Mouse (Mus musculus): ENCODE measurements around the gene Rgs6. TPM values are rescaled to one million over a fixed set of nuclear protein-coding genes. Genes with fewer than 3 reads are reported as not detected.

Gene Rgs6
- polyA plus RNA-seq, 1 experiment from 2014 or later: 16.7 TPM

DNA sequence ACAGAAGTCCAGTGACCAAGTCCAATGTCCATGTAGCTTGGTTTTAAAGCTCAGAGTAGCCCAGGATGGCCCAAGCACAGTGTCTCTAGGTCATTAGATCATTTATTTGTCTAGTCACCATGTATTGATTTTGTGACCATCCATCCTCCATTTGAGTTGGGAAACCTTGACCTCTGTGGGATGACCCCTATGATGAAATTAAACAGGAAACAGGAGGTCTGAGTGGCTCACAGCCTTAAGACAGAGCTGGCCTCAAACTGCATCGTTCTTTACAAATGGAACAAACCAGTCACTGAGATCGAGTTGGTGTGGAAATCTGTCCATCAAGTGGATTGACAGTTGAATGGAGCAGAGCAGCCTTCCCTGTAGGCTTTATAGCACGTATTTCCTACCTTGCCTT is 536.0 kb downstream of the Rgs6 start:
- H3K9me3 ChIP-seq (ENCODE audit: control insufficient read depth, low read length): no peaks in the 10 kb centered on the region
- no peak overlapping the region for H3K4me2 ChIP-seq (ENCODE audit: low read length)
- no peaks in the 10 kb centered on the region for H3K4me1 ChIP-seq (replicated peaks; ENCODE audit: control insufficient read depth, insufficient read depth, low read length)
- 54% methylated on average over 3 of the region's 3 CpGs for WGBS
- no peaks in the 10 kb centered on the region for H3K27me3 ChIP-seq (replicated peaks; ENCODE audit: control insufficient read depth, insufficient read depth, low read length)
- no peaks in the 10 kb centered on the region for H3K36me3 ChIP-seq (ENCODE audit: control insufficient read depth, insufficient read depth)
- H3K27ac ChIP-seq (ENCODE audit: low read length): no peak overlapping the region
- H3K9ac ChIP-seq (replicated peaks; ENCODE audit: low read depth, low read length): no peak overlapping the region
- no peak overlapping the region for H3K4me3 ChIP-seq (replicated peaks; ENCODE audit: low read length)
- ATAC-seq: no peak

DNA sequence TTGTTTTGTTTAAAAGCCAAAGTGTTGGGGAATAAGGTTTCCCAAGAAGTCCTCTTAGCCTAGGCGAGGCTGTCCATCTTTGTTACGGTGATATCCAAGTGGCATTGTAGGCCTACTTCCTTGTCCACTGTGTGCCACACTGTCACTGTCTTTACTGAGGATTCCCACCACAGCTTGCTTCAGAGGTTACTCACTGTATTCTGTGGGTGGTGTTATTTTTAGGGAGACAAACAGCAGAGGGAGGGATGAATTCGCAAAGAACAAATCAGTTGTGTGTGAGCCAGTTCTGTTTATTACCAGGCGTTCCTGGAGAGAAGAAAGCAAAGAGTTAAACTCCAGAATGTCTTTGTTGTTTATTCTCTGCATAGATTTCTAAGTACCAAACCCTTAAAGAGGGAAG is 537.2 kb downstream of the Rgs6 start:
- H3K27ac ChIP-seq (ENCODE audit: low read length): no peak overlapping the region
- H3K4me3 ChIP-seq (replicated peaks; ENCODE audit: low read length): no peak overlapping the region
- H3K9ac ChIP-seq (replicated peaks; ENCODE audit: low read depth, low read length): no peak overlapping the region
- no peaks in the 10 kb centered on the region for H3K9me3 ChIP-seq (ENCODE audit: control insufficient read depth, low read length)
- no peaks in the 10 kb centered on the region for H3K4me1 ChIP-seq (replicated peaks; ENCODE audit: control insufficient read depth, insufficient read depth, low read length)
- no peak overlapping the region for H3K4me2 ChIP-seq (ENCODE audit: low read length)
- H3K36me3 ChIP-seq (ENCODE audit: control insufficient read depth, insufficient read depth): no peaks in the 10 kb centered on the region
- WGBS: 84% methylated on average over 4 of the region's 4 CpGs
- ATAC-seq: no peak
- H3K27me3 ChIP-seq (replicated peaks; ENCODE audit: control insufficient read depth, insufficient read depth, low read length): no peaks in the 10 kb centered on the region

DNA sequence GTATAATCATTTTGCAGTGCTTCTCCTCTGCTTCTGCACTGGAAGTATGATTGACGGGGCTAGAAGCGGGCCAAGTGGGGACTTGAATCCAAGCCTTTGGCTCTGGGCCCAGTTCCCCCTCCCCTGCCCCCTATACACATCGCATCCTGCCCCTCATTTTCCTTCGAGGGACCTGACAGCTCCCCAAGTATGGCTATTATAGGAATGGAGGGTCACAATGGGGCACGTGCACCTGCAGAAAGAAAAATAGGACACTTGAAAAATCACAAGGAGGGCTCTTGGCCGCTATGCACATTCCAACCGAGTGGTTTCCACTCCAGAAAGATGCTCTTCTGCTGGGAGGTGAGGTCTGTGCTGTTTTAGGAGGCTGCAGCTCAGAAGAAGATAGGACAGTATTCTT is 538.8 kb downstream of the Rgs6 start:
- Histone ChIP-seq H3K4me1 (replicated peaks; ENCODE audit: control insufficient read depth, insufficient read depth, low read length) (no peaks in the 10 kb centered on the region), H3K9me3 (ENCODE audit: control insufficient read depth, low read length) (no peaks in the 10 kb centered on the region), H3K27ac (ENCODE audit: low read length) (no peak overlapping the region), H3K27me3 (replicated peaks; ENCODE audit: control insufficient read depth, insufficient read depth, low read length) (no peaks in the 10 kb centered on the region), H3K36me3 (ENCODE audit: control insufficient read depth, insufficient read depth) (no peaks in the 10 kb centered on the region), H3K4me3 (replicated peaks; ENCODE audit: low read length) (no peak overlapping the region), H3K9ac (replicated peaks; ENCODE audit: low read depth, low read length) (no peak overlapping the region), H3K4me2 (ENCODE audit: low read length) (no peak overlapping the region)
- no peak for ATAC-seq
- WGBS: 52% methylated on average over 7 of the region's 7 CpGs

DNA sequence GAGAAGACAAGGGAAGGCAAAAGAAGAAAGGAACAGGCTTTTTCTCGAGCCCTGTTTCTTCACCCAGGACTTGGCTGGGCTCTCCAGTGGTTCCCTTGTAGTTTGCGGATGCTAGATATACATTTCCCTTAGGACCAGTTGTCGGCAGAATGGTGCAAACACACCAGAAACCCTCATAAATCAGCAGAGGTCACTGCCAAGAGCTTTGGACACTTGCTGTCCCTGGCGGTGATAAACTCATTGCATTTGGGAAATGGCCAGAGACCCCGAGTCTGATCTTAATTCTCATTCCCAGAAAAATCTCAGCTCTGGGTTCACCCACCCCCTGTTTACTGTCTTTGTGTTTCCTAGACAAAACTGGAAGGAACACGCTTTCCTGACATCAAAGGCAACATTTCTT is 539.9 kb downstream of the Rgs6 start:
- WGBS: 73% methylated on average over 6 of the region's 6 CpGs
- Histone ChIP-seq H3K4me2 (ENCODE audit: low read length) (no peak overlapping the region), H3K27me3 (replicated peaks; ENCODE audit: control insufficient read depth, insufficient read depth, low read length) (no peaks in the 10 kb centered on the region), H3K36me3 (ENCODE audit: control insufficient read depth, insufficient read depth) (no peaks in the 10 kb centered on the region), H3K4me1 (replicated peaks; ENCODE audit: control insufficient read depth, insufficient read depth, low read length) (no peaks in the 10 kb centered on the region), H3K4me3 (replicated peaks; ENCODE audit: low read length) (no peak overlapping the region), H3K27ac (ENCODE audit: low read length) (no peak overlapping the region), H3K9me3 (ENCODE audit: control insufficient read depth, low read length) (no peaks in the 10 kb centered on the region), H3K9ac (replicated peaks; ENCODE audit: low read depth, low read length) (no peak overlapping the region)
- ATAC-seq: no peak

DNA sequence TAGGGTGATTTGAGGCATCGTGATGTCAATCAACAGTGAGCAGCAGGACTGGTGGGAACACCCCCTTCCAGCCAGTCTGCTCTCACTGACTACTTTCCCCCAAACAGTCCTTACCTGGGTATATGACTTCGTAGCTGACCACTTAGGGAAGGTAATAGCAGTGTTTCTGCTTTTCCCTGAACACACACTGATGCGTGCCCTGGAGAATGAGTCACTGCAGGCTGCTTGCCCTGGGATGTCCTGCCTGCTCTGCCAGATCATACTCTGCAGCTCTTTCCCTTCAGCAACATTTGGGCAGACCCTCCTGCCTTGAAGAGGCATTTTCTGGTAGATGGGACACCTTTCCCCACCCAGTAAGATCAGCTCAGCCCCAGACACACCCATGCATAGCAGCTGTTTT is 540.5 kb downstream of the Rgs6 start:
- H3K9me3 ChIP-seq (ENCODE audit: control insufficient read depth, low read length): no peaks in the 10 kb centered on the region
- H3K27me3 ChIP-seq (replicated peaks; ENCODE audit: control insufficient read depth, insufficient read depth, low read length): no peaks in the 10 kb centered on the region
- no peak overlapping the region for H3K9ac ChIP-seq (replicated peaks; ENCODE audit: low read depth, low read length)
- H3K4me3 ChIP-seq (replicated peaks; ENCODE audit: low read length): no peak overlapping the region
- no peaks in the 10 kb centered on the region for H3K4me1 ChIP-seq (replicated peaks; ENCODE audit: control insufficient read depth, insufficient read depth, low read length)
- no peak overlapping the region for H3K4me2 ChIP-seq (ENCODE audit: low read length)
- no peak overlapping the region for H3K27ac ChIP-seq (ENCODE audit: low read length)
- ATAC-seq: no peak
- H3K36me3 ChIP-seq (ENCODE audit: control insufficient read depth, insufficient read depth): no peaks in the 10 kb centered on the region
- WGBS: 90% methylated on average over 3 of the region's 3 CpGs

DNA sequence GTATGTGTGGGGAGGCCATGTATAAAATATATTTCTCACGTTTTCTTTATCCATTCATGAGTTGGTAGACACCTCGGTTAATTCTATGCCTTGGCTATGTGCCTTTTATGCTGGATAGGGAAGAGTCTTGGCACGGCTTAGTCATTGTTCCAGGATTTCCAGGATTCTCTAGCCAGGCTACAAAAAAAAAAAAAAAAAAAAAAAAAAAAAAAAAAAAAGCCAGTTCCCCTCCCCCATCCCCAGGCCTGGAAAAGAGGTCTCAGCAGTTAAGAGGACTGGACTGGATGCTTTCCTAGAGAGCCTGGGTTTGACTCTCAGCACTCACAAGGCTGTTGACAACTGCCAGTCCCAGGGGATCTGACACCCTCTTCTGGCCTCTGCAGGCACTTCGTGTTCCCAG is 543.3 kb downstream of the Rgs6 start:
- Histone ChIP-seq H3K27ac (ENCODE audit: low read length) (no peak overlapping the region), H3K27me3 (replicated peaks; ENCODE audit: control insufficient read depth, insufficient read depth, low read length) (no peaks in the 10 kb centered on the region), H3K4me3 (replicated peaks; ENCODE audit: low read length) (no peak overlapping the region), H3K9me3 (ENCODE audit: control insufficient read depth, low read length) (no peaks in the 10 kb centered on the region), H3K36me3 (ENCODE audit: control insufficient read depth, insufficient read depth) (no peaks in the 10 kb centered on the region), H3K9ac (replicated peaks; ENCODE audit: low read depth, low read length) (no peak overlapping the region), H3K4me2 (ENCODE audit: low read length) (no peak overlapping the region), H3K4me1 (replicated peaks; ENCODE audit: control insufficient read depth, insufficient read depth, low read length) (peaks cover 3% of the 10 kb centered on the region; the same call in 1 of the 2 replicates)
- 35% methylated on average over 4 of the region's 4 CpGs for WGBS
- no peak for ATAC-seq

DNA sequence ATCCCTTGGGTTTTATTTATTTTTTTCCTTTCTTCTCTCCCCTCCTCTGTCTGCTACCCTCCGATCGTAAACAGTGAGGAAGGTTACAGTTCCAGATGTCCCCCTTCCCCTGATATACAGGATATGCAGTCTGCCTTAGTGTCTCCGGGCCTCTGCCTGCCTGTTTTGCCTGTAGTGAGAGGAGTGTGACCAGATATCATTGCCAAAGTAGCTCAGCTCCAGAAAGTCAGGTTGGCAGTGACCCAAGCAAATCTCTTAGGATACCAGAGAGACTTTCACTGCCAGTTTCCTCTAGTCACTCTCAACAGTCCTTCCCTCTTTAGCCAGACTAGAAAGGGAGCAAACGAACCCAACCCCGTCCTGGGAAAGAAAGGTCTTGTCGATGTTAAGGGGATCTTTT is 545.7 kb downstream of the Rgs6 start:
- peaks cover 3% of the 10 kb centered on the region; the same call in 1 of the 2 replicates for H3K4me1 ChIP-seq (replicated peaks; ENCODE audit: control insufficient read depth, insufficient read depth, low read length)
- 60% methylated on average over 6 of the region's 6 CpGs for WGBS
- 0 out of 2 replicates have a peak, but pooled peaks have one; percentile 26 for ATAC-seq
- H3K36me3 ChIP-seq (ENCODE audit: control insufficient read depth, insufficient read depth): no peaks in the 10 kb centered on the region
- H3K9ac ChIP-seq (replicated peaks; ENCODE audit: low read depth, low read length): no peak overlapping the region
- H3K4me2 ChIP-seq (ENCODE audit: low read length): no peak overlapping the region
- H3K27me3 ChIP-seq (replicated peaks; ENCODE audit: control insufficient read depth, insufficient read depth, low read length): no peaks in the 10 kb centered on the region
- H3K9me3 ChIP-seq (ENCODE audit: control insufficient read depth, low read length): no peaks in the 10 kb centered on the region
- no peak overlapping the region for H3K27ac ChIP-seq (ENCODE audit: low read length)
- no peak overlapping the region for H3K4me3 ChIP-seq (replicated peaks; ENCODE audit: low read length)

DNA sequence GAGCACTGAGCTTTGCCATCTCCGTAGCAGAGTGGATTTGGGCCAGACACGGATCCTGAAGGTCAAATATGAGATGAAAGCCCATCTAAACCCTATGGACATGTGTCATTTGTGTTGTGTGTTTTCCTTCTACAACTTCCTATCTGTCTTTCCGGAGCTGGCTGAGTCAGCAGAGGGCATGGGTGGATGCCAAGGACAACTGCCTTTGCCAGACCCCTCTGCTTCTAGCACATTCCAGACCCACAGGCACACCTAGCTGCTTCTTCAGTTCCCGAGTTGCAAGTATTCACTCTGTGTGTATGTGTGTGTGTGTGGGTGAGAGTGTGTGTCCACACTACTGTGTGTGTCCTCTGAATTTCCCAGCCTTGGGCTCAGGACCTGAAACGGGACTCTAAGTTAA is 547.9 kb downstream of the Rgs6 start:
- Histone ChIP-seq H3K36me3 (ENCODE audit: control insufficient read depth, insufficient read depth) (no peaks in the 10 kb centered on the region), H3K9me3 (ENCODE audit: control insufficient read depth, low read length) (no peaks in the 10 kb centered on the region), H3K9ac (replicated peaks; ENCODE audit: low read depth, low read length) (no peak overlapping the region), H3K4me1 (replicated peaks; ENCODE audit: control insufficient read depth, insufficient read depth, low read length) (peaks cover 3% of the 10 kb centered on the region; the same call in 1 of the 2 replicates), H3K4me2 (ENCODE audit: low read length) (no peak overlapping the region), H3K27ac (ENCODE audit: low read length) (no peak overlapping the region), H3K27me3 (replicated peaks; ENCODE audit: control insufficient read depth, insufficient read depth, low read length) (no peaks in the 10 kb centered on the region), H3K4me3 (replicated peaks; ENCODE audit: low read length) (no peak overlapping the region)
- WGBS: 87% methylated on average over 5 of the region's 5 CpGs
- no peak for ATAC-seq

DNA sequence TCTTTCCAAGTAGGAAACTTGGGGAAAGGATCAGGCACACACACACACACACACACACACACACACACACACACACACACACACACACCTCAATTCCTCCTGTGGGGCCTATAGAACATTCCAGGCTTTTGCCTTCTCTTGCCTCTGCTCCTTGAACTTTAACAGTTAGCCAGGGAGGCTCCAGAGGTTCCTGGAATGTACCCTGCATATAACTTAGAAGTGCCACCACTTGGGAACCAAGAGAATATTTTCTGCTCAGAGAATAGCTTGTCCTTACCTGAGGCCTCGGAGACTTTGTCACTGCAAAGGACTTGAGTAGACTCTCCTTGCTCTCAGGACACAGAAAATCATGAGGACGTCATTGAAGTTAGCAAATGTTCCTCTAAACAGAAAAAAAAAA is 548.4 kb downstream of the Rgs6 start:
- no peak overlapping the region for H3K27ac ChIP-seq (ENCODE audit: low read length)
- H3K9me3 ChIP-seq (ENCODE audit: control insufficient read depth, low read length): no peaks in the 10 kb centered on the region
- whole genome bisulfite sequencing: 89% methylated on average over 2 of the region's 2 CpGs
- no peak overlapping the region for H3K4me3 ChIP-seq (replicated peaks; ENCODE audit: low read length)
- no peaks in the 10 kb centered on the region for H3K36me3 ChIP-seq (ENCODE audit: control insufficient read depth, insufficient read depth)
- peaks cover 3% of the 10 kb centered on the region; the same call in 1 of the 2 replicates for H3K4me1 ChIP-seq (replicated peaks; ENCODE audit: control insufficient read depth, insufficient read depth, low read length)
- H3K4me2 ChIP-seq (ENCODE audit: low read length): no peak overlapping the region
- H3K27me3 ChIP-seq (replicated peaks; ENCODE audit: control insufficient read depth, insufficient read depth, low read length): no peaks in the 10 kb centered on the region
- no peak for ATAC-seq
- H3K9ac ChIP-seq (replicated peaks; ENCODE audit: low read depth, low read length): no peak overlapping the region

DNA sequence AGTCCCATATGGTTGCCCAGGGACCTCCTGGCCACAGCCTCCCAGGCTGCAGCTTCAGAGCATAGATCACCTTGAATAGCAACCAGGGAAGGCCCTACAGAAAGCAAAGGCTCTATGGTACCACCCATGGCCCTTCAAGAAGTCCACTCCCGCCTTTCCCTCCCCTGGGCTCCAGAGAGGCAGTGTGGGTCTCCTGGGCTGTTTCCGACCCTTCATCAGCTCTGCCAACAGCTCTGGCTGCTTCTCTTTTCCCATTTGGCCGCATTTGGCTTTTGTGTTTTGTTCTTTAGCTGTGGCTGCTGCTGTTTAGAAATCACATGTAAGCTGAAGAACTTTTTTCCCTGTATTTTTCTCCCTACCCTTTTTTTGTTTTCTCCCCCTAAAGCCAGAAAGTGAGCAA is 548.9 kb downstream of the Rgs6 start:
- WGBS: 59% methylated on average over 3 of the region's 3 CpGs
- ATAC-seq: no peak

More for the DNA sequence above, 548.9 kb downstream of the Rgs6 start:
- no peak overlapping the region for H3K4me2 ChIP-seq (ENCODE audit: low read length)
- H3K27me3 ChIP-seq (replicated peaks; ENCODE audit: control insufficient read depth, insufficient read depth, low read length): no peaks in the 10 kb centered on the region
- H3K9me3 ChIP-seq (ENCODE audit: control insufficient read depth, low read length): no peaks in the 10 kb centered on the region
- H3K27ac ChIP-seq (ENCODE audit: low read length): no peak overlapping the region
- no peaks in the 10 kb centered on the region for H3K36me3 ChIP-seq (ENCODE audit: control insufficient read depth, insufficient read depth)
- no peak overlapping the region for H3K9ac ChIP-seq (replicated peaks; ENCODE audit: low read depth, low read length)
- H3K4me1 ChIP-seq (replicated peaks; ENCODE audit: control insufficient read depth, insufficient read depth, low read length): peaks cover 3% of the 10 kb centered on the region; the same call in 1 of the 2 replicates
- no peak overlapping the region for H3K4me3 ChIP-seq (replicated peaks; ENCODE audit: low read length)
